Mouse (Mus musculus) CH12.LX (cell line): ENCODE measurements around the gene Frrs1. TPM values are rescaled to one million over a fixed set of nuclear protein-coding genes. Genes with fewer than 3 reads are reported as not detected.

Source experiments
- DNase-seq: peaks from one replicate; pipeline ENCODE4 v3.0.0-alpha.2; 2013; ENCODE audit errors: extremely low read depth
- H3K27ac ChIP-seq: 2 replicates; pipeline ENCODE4 v1.5.1; 2012; ENCODE audit warnings: low read depth, mild to moderate bottlenecking, control low read depth, moderate library complexity; ENCODE audit not compliant: insufficient read depth
- H3K27me3 ChIP-seq: replicated peaks from 2 replicates; pipeline ENCODE3; 2012; ENCODE audit warnings: inconsistent platforms
- H3K36me3 ChIP-seq, 2 experiments: replicated peaks in 1 of 2; 2 replicates each; pipeline versions ENCODE3 to v1.6.1; 2012; ENCODE audit warnings: inconsistent platforms in 1 of 2, low read length in 1 of 2, mild to moderate bottlenecking in 1 of 2, mixed read lengths in 1 of 2, moderate library complexity in 1 of 2; ENCODE audit not compliant: control insufficient read depth in 1 of 2, insufficient read depth in 1 of 2
- H3K4me1 ChIP-seq, 2 experiments: 2 replicates each; pipeline ENCODE4 v1.6.1; 2012; ENCODE audit warnings: inconsistent platforms in 1 of 2, moderate library complexity in 1 of 2; ENCODE audit not compliant: insufficient read depth in 2 of 2, control insufficient read depth in 1 of 2
- H3K4me2 ChIP-seq: 2 replicates; pipeline ENCODE4 v1.6.1; 2012; ENCODE audit warnings: low read depth, mild to moderate bottlenecking, control low read depth; ENCODE audit not compliant: poor library complexity, insufficient read depth, severe bottlenecking
- H3K4me3 ChIP-seq, 3 experiments: fragments of 150-350 bp in 1 of 3; sonication (generic) in 1 of 3; replicated peaks in 1 of 3; 2 replicates each; pipeline versions ENCODE3 to v1.5.1; 2011 to 2012; ENCODE audit warnings: low read depth in 2 of 3, low read length in 2 of 3, mild to moderate bottlenecking in 2 of 3, moderate library complexity in 2 of 3, control low read depth in 1 of 3, improper control_type of control experiment in 1 of 3, inconsistent platforms in 1 of 3, mixed read lengths in 1 of 3; ENCODE audit not compliant: poor library complexity in 1 of 3
- H3K79me2 ChIP-seq: replicated peaks from 2 replicates; pipeline ENCODE4 v1.6.1; 2012; ENCODE audit warnings: mild to moderate bottlenecking, moderate library complexity; ENCODE audit not compliant: control insufficient read depth, poor library complexity, insufficient read depth, severe bottlenecking; ENCODE audit errors: extremely low read depth
- H3K9ac ChIP-seq: 2 replicates; pipeline ENCODE4 v1.6.1; 2012; ENCODE audit warnings: low read depth, mild to moderate bottlenecking, control low read depth, moderate library complexity; ENCODE audit not compliant: insufficient read depth
- H3K9me3 ChIP-seq: replicated peaks from 2 replicates; pipeline ENCODE3; 2012; ENCODE audit warnings: low read length, inconsistent platforms, mixed read lengths
- CTCF ChIP-seq, 2 experiments: IDR thresholded peaks in 1 of 2; conservative IDR thresholded peaks in 1 of 2; 2 replicates each; pipeline ENCODE4 v1.5.1; 2011 to 2012; ENCODE audit warnings: low read depth in 2 of 2, low read length in 2 of 2, improper control_type of control experiment in 1 of 2, inconsistent platforms in 1 of 2, mild to moderate bottlenecking in 1 of 2, moderate library complexity in 1 of 2
- E2F4 ChIP-seq: IDR thresholded peaks from 2 replicates; pipeline ENCODE4 v1.6.1; 2011; ENCODE audit warnings: low read depth, low read length, improper control_type of control experiment; ENCODE audit not compliant: insufficient replicate concordance
- ETS1 ChIP-seq: conservative IDR thresholded peaks from 2 replicates; pipeline ENCODE4 v1.6.1; 2012; ENCODE audit warnings: low read depth, mild to moderate bottlenecking, inconsistent platforms, low read length, improper control_type of control experiment, moderate library complexity
- GABPA ChIP-seq: IDR thresholded peaks from 2 replicates; pipeline ENCODE4 v1.6.1; 2012; ENCODE audit warnings: low read depth, low read length, improper control_type of control experiment, inconsistent platforms; ENCODE audit not compliant: insufficient replicate concordance
- HCFC1 ChIP-seq: IDR thresholded peaks from 2 replicates; pipeline ENCODE4 v1.6.1; 2012; ENCODE audit warnings: low read depth, mild to moderate bottlenecking, inconsistent platforms, low read length, improper control_type of control experiment
- KAT2A ChIP-seq: IDR thresholded peaks from 2 replicates; pipeline ENCODE4 v1.6.1; 2012; ENCODE audit warnings: low read length, improper control_type of control experiment, inconsistent platforms; ENCODE audit not compliant: insufficient replicate concordance
- MAFK ChIP-seq: IDR thresholded peaks from 2 replicates; pipeline ENCODE4 v1.6.1; 2011; ENCODE audit warnings: low read length, improper control_type of control experiment; ENCODE audit not compliant: insufficient replicate concordance
- MAX ChIP-seq: IDR thresholded peaks from 2 replicates; pipeline ENCODE4 v1.6.1; 2011; ENCODE audit warnings: low read length, improper control_type of control experiment
- MAZ ChIP-seq: IDR thresholded peaks from 2 replicates; pipeline ENCODE4 v1.6.1; 2012; ENCODE audit warnings: low read depth, mild to moderate bottlenecking, inconsistent platforms, low read length, improper control_type of control experiment, moderate library complexity
- MXI1 ChIP-seq: IDR thresholded peaks from 2 replicates; pipeline ENCODE4 v1.6.1; 2011; ENCODE audit warnings: mild to moderate bottlenecking, low read depth, low read length, improper control_type of control experiment
- MYC ChIP-seq: IDR thresholded peaks from 2 replicates; pipeline ENCODE4 v1.6.1; 2011; ENCODE audit warnings: low read depth, mild to moderate bottlenecking, improper control_type of control experiment, low read length
- PAX5 ChIP-seq: IDR thresholded peaks from 2 replicates; pipeline ENCODE4 v1.6.1; 2012; ENCODE audit warnings: low read length, inconsistent platforms, mixed read lengths
- POLR2AphosphoS2 ChIP-seq: IDR thresholded peaks from 2 replicates; pipeline ENCODE4 v1.6.1; 2011; ENCODE audit warnings: low read depth, low read length, improper control_type of control experiment
- RAD21 ChIP-seq: IDR thresholded peaks from 2 replicates; pipeline ENCODE4 v1.6.1; 2011; ENCODE audit warnings: low read depth, mild to moderate bottlenecking, low read length, improper control_type of control experiment, moderate library complexity
- RCOR1 ChIP-seq: conservative IDR thresholded peaks from 2 replicates; pipeline ENCODE4 v1.6.1; 2012; ENCODE audit warnings: low read depth, mild to moderate bottlenecking, inconsistent platforms, low read length, improper control_type of control experiment
- SIN3A ChIP-seq: IDR thresholded peaks from 2 replicates; pipeline ENCODE4 v1.6.1; 2012; ENCODE audit warnings: low read length, improper control_type of control experiment, inconsistent platforms
- TBP ChIP-seq: conservative IDR thresholded peaks from 2 replicates; pipeline ENCODE4 v1.6.1; 2011; ENCODE audit warnings: low read depth, low read length, improper control_type of control experiment
- TCF12 ChIP-seq: IDR thresholded peaks from 2 replicates; pipeline ENCODE4 v1.6.1; 2014; ENCODE audit warnings: low read depth, mild to moderate bottlenecking, inconsistent platforms, low read length, improper control_type of control experiment
- UBTF ChIP-seq: IDR thresholded peaks from 2 replicates; pipeline ENCODE4 v1.6.1; 2012; ENCODE audit warnings: low read depth, mild to moderate bottlenecking, inconsistent platforms, low read length, improper control_type of control experiment, moderate library complexity
- USF1 ChIP-seq: IDR thresholded peaks from 2 replicates; pipeline ENCODE4 v1.6.1; 2014; ENCODE audit warnings: low read depth, mild to moderate bottlenecking, inconsistent platforms, low read length, improper control_type of control experiment
- USF2 ChIP-seq: conservative IDR thresholded peaks from 2 replicates; pipeline ENCODE4 v1.6.1; 2011; ENCODE audit warnings: low read depth, low read length, improper control_type of control experiment
- ZKSCAN1 ChIP-seq: IDR thresholded peaks from 2 replicates; pipeline ENCODE4 v1.6.1; 2012; ENCODE audit warnings: low read depth, inconsistent platforms, low read length, improper control_type of control experiment, borderline replicate concordance
- dilution Hi-C: fragments of 300-500 bp; cut with MboI; formaldehyde crosslinking; loops from 2 replicates; pipeline ENCODE4 v1.14.3; 2020; ENCODE audit warnings: low sequenced_read_pairs; ENCODE audit not compliant: extremely low pct_unique_long_range_greater_than_20kb, extremely low pct_ligation_motif_present
- in situ Hi-C: fragments of 300-500 bp; cut with MboI; formaldehyde crosslinking; loops from 3 replicates; pipeline ENCODE4 v1.14.3; 2019; ENCODE audit warnings: low sequenced_read_pairs, low pct_ligation_motif_present, low pct_unique_long_range_greater_than_20kb, mixed read lengths
- polyA plus RNA-seq: library from polyadenylated mRNA; unstranded; fragments of >175 nt; gene quantifications from 2 replicates; pipeline ENCODE4 v1.2.1, GENCODE M21; 2012; ENCODE audit warnings: low read depth; ENCODE audit not compliant: insufficient read length
- total RNA-seq, 2 experiments: library from RNA; depleted of rRNA; stranded (reverse); fragments of 300-350 nt in 1 of 2; fragments of >200 nt in 1 of 2; gene quantifications; 2 replicates each; pipeline ENCODE4 v1.2.3; 2012 to 2014

Frrs1 gene
- total and polyA plus RNA-seq, 3 experiments = 11.0 to 34.9 (median 16.5) TPM

GRCm38 (mm10) chr3:116953366-116953765, 94.1 kb downstream of the Frrs1 start:
- dilution Hi-C loops = no loop called here
- in situ Hi-C loops = no loop called here
- H3K4me1 ChIP-seq = no peaks in the 10 kb centered on the region; a peak in 1 of 4 replicates
- H3K27ac ChIP-seq = no peak overlapping the region
- TF ChIP-seq ZKSCAN1 (no peak), RAD21 (no peak), RCOR1 (no peak), SIN3A (no peak)
- TF ChIP-seq, all 38 proteins: peak for 0
- DNase-seq = no peak
- Histone ChIP-seq H3K4me3 (no peak overlapping the region), H3K9me3 (no peaks in the 10 kb centered on the region), H3K36me3 (no peaks in the 10 kb centered on the region), H3K27me3 (no peaks in the 10 kb centered on the region), H3K79me2 (no peaks in the 10 kb centered on the region), H3K9ac (no peak overlapping the region), H3K4me2 (no peak overlapping the region)

- in situ Hi-C loops = no loop called here
Observed at GRCm38 (mm10) chr3:116955061-116955460, 95.8 kb downstream of the Frrs1 start.

More at GRCm38 (mm10) chr3:116955061-116955460, 95.8 kb downstream of the Frrs1 start:
- H3K27ac ChIP-seq = no peak overlapping the region
- no peak overlapping the region for H3K4me3 ChIP-seq
- no peaks in the 10 kb centered on the region for H3K36me3 ChIP-seq
- H3K9me3 ChIP-seq = no peaks in the 10 kb centered on the region
- no peak overlapping the region for H3K9ac ChIP-seq
- no peak for TF ChIP-seq E2F4
- no peak for TF ChIP-seq USF1
- TF ChIP-seq ETS1 = no peak
- no peak for TF ChIP-seq MAZ
- no peak for TF ChIP-seq MAFK
- TF ChIP-seq PAX5 = no peak
- TF ChIP-seq USF2 = no peak
- TF ChIP-seq MYC = no peak
- no peak for TF ChIP-seq UBTF
- no peak for TF ChIP-seq GABPA
- TF ChIP-seq SIN3A = no peak
- TF ChIP-seq MXI1 = no peak
- TF ChIP-seq TCF12 = no peak
- TF ChIP-seq POLR2AphosphoS2 = no peak
- TF ChIP-seq RCOR1 = no peak
- no peak for TF ChIP-seq KAT2A
- no peak for TF ChIP-seq CTCF (conservative IDR thresholded peaks at IDR 0.05 in 1 of 2, IDR thresholded peaks at IDR 0.05 in 1 of 2; ENCODE audit: low read depth in 2 of 2, low read length in 2 of 2)
- TF ChIP-seq MAX = no peak
- no peak for TF ChIP-seq HCFC1
- no peak for TF ChIP-seq TBP
- no peak overlapping the region for H3K4me2 ChIP-seq
- dilution Hi-C loops = no loop called here
- no peaks in the 10 kb centered on the region for H3K27me3 ChIP-seq
- no peaks in the 10 kb centered on the region for H3K4me1 ChIP-seq
- DNase-seq = no peak
- H3K79me2 ChIP-seq = no peaks in the 10 kb centered on the region

Other genes with a start within 250 kb of the Frrs1 start
- 11.1 and 13.9 TPM in 2 replicates for gene Trmt13, start 244.9 kb upstream of the Frrs1 start, total RNA-seq (2012; rRNA removed)
- gene Trmt13, start 244.9 kb upstream of the Frrs1 start, total RNA-seq (2014; rRNA removed) = 9.9 and 15.5 TPM in 2 replicates
- gene Trmt13, start 244.9 kb upstream of the Frrs1 start, polyA plus RNA-seq = 18.3 and 20.9 TPM in 2 replicates
- 27.0 and 34.0 TPM in 2 replicates for gene Mfsd14a, start 196.8 kb upstream of the Frrs1 start, total RNA-seq (2012; rRNA removed)
- 64.5 and 70.4 TPM in 2 replicates for gene Mfsd14a, start 196.8 kb upstream of the Frrs1 start, total RNA-seq (2014; rRNA removed)
- gene Mfsd14a, start 196.8 kb upstream of the Frrs1 start, polyA plus RNA-seq = 43.8 and 45.9 TPM in 2 replicates
- gene Gm43191, start 178.2 kb upstream of the Frrs1 start, total RNA-seq (2012; rRNA removed) = not detected in 2 replicates
- not detected in 2 replicates for gene Gm43191, start 178.2 kb upstream of the Frrs1 start, total RNA-seq (2014; rRNA removed)
- 0.51 TPM in 1 of 2 replicates, not detected in the other for gene Gm43191, start 178.2 kb upstream of the Frrs1 start, polyA plus RNA-seq
- 16.3 and 17.8 TPM in 2 replicates for gene Slc35a3, start 146.6 kb upstream of the Frrs1 start, total RNA-seq (2012; rRNA removed)
- gene Slc35a3, start 146.6 kb upstream of the Frrs1 start, total RNA-seq (2014; rRNA removed) = 45.7 and 52.5 TPM in 2 replicates
- 21.7 and 24.6 TPM in 2 replicates for gene Slc35a3, start 146.6 kb upstream of the Frrs1 start, polyA plus RNA-seq
- gene Agl, start 51.3 kb upstream of the Frrs1 start, total RNA-seq (2012; rRNA removed) = 3.2 and 4.7 TPM in 2 replicates
- gene Agl, start 51.3 kb upstream of the Frrs1 start, total RNA-seq (2014; rRNA removed) = 5.2 and 5.7 TPM in 2 replicates
- gene Agl, start 51.3 kb upstream of the Frrs1 start, polyA plus RNA-seq = 5.7 and 5.8 TPM in 2 replicates
- gene 4930455H04Rik, start 108.8 kb downstream of the Frrs1 start, total RNA-seq (2012; rRNA removed) = not detected in 2 replicates
- not detected in 2 replicates for gene 4930455H04Rik, start 108.8 kb downstream of the Frrs1 start, total RNA-seq (2014; rRNA removed)
- not detected in 2 replicates for gene 4930455H04Rik, start 108.8 kb downstream of the Frrs1 start, polyA plus RNA-seq
- gene Palmd, start 109.5 kb downstream of the Frrs1 start, total RNA-seq (2012; rRNA removed) = not detected in 2 replicates
- gene Palmd, start 109.5 kb downstream of the Frrs1 start, total RNA-seq (2014; rRNA removed) = not detected in 2 replicates
- not detected in 2 replicates for gene Palmd, start 109.5 kb downstream of the Frrs1 start, polyA plus RNA-seq